Mouse (Mus musculus) c-Kit-positive CD71-positive TER-119-positive erythroid progenitor cells, embryonic 14.5 days (primary cell): ENCODE results near the gene Gm11397.
"Not testable (repeated sequence)": the region's sequence is repeated elsewhere in the genome, so short reads cannot be mapped to it uniquely, and the experiment has no call there.

Experiments
- DNase-seq: peaks from one replicate; pipeline ENCODE4 v3.0.0-alpha.2; 2013; ENCODE audit warnings: low spot score

Gene Gm11397

GRCm38 (mm10) chr13:33395461-33395860 lies at the start of gene Gm11397:
TSS of gene Gm11397 (plus strand) at chr13:33395761.
- not testable (repeated sequence) for DNase-seq

DNA sequence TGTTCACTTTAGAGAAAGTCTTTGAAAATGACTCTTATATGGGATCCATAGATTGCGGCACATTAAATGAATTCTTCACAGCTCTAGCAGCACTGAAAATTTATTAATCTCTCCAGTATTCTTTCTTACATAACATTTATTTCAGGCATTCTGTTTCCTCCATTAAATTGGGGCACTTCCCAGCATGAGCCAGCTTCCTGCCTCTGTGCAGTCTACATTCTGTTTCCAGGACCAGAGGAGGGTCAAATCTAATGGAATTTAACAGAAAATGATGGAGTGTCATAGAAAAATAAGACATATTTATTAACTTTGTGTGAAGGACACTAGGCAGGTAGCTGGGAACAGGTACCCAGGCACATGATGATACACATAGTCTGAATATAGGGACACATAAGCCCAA lies 38.9 kb upstream of the Gm11397 start:
- not testable (repeated sequence) for DNase-seq

DNA sequence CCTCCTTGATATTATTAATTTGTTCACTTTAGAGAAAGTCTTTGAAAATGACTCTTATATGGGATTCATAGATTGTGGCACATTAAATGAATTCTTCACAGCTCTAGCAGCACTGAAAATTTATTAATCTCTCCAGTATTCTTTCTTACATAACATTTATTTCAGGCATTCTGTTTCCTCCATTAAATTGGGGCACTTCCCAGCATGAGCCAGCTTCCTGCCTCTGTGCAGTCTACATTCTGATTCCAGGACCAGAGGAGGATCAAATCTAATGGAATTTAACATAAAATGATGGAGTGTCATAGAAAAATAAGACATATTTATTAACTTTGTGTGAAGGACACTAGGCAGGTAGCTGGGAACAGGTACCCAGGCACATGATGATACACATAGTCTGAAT lies 37.2 kb downstream of the Gm11397 start:
- not testable (repeated sequence) for DNase-seq
